Mouse (Mus musculus): ENCODE data around the gene Tmprss5. TPM values are rescaled to one million over a fixed set of nuclear protein-coding genes. Genes with fewer than 3 reads are reported as not detected.

Tmprss5 gene
- polyA plus RNA-seq (2017; shearing (Covaris generic)): not detected

GRCm38 (mm10) chr9:49081107-49081506 lies at the start of gene Tmprss5:
TSS of gene Tmprss5 (plus strand) at chr9:49081260.

GRCm38 (mm10) chr9:49055333-49056205 lies 25.5 kb upstream of the Tmprss5 start, which contains the start of gene Zw10:
TSS of gene Zw10 (plus strand) at chr9:49055613.

Other genes with a start within 250 kb of the Tmprss5 start
- gene Zbtb16, start 245.0 kb upstream of the Tmprss5 start, polyA plus RNA-seq (2017; shearing (Covaris generic)): under 1 TPM; 0.07 to 0.22 TPM
- under 1 TPM in 1 of 2 experiments, not detected in 1; 0.09 TPM for gene Htr3a, start 170.2 kb upstream of the Tmprss5 start, polyA plus RNA-seq (2017; shearing (Covaris generic))
- not detected for gene Htr3b, start 116.3 kb upstream of the Tmprss5 start, polyA plus RNA-seq (2017; shearing (Covaris generic))
- 10 to 100 TPM; 26.9 to 57.8 TPM for gene Usp28, start 95.9 kb upstream of the Tmprss5 start, polyA plus RNA-seq (2017; shearing (Covaris generic))
- gene Zw10, start 25.6 kb upstream of the Tmprss5 start, polyA plus RNA-seq (2017; shearing (Covaris generic)): 10 to 100 TPM; 45.5 to 47.4 TPM
- not detected for gene Gm4894, start 169.3 kb downstream of the Tmprss5 start, polyA plus RNA-seq (2017; shearing (Covaris generic))